Mouse (Mus musculus): ENCODE data around the gene Golga4.
A peak's percentile ranks its signal among the peaks of the same experiment; 100 is the strongest.
"Not testable (repeated sequence)": the region's sequence is repeated elsewhere in the genome, so short reads cannot be mapped to it uniquely, and the experiment has no call there.

Gene Golga4

DNA sequence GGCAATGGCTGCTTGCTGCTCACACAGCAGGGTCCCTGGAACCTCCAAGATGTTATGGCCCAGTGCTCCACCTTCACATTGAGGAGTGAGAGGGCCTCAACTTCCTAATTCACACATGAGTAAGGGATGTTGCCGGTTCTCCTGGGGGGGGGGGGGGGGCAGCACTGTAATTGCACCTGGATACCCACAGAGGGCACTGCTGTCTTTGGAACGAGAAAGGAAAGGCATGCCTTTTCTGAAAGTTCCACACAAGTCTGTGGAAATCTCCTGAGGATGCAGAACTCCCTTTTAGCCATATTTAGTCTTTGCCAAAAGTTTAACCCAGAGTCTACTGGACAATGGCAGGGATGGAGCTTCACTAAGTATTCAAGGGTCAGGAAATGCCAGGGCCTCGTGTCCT is 83.2 kb downstream of the Golga4 start:
- DNase-seq (ENCODE audit: low spot score), result peak; percentile 59

- DNase-seq (ENCODE audit: low spot score), result no peak
Measured at GRCm38 (mm10) chr9:118590230-118590629, 84.2 kb downstream of the Golga4 start.

DNA sequence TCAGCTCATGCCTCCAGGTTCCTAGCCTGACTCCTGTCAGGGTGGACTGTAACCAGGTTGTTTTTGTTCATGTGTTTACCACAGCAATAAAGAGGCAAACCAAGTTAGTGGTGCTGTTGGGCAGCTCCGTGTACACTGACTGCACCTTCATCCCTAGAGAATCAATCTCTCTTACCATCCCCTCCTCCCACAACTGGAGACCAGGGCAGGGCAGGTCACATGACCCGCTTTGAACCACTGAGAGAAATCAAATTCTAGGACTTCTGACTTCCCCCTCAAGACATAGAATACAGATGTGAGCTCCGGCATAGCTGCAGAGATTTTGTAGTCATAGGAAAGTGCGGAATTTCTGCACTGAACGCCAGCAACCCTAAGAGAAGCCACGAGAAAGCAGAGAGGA is 85.6 kb downstream of the Golga4 start:
- DNase-seq (ENCODE audit: low spot score), result no peak

DNA sequence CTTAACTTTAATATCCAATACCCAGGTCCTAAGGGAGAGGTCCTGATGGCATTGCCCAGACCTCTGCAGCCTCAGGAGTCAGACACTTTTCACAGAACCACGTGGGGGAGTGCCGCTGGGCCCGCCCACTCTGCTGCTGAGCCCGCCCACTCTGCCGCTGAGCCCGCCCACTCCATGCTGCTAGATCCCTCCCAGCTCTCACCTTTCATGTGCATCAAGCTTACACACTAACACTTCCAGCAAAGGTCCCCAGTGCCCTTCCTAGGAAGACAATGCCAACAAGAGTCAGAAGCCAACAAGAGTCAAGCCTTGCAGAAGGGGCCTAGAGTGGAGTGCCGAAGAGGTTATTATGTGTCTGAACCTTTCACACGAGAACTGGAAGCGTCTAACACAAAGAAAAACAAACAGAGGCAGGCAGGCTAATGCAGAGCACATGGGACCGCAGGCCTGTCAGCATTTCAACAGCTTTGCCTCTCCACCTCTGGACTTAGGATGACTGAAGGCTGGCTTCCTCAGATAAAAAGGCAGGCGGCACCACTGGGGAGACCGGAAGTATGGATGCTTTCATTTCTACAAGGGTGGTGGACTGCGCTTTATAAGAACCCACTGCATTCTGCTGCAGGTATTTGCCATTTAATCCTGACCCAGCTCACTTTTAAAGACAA is 86.7 kb downstream of the Golga4 start:
- DNase-seq (ENCODE audit: low spot score), result peak; percentile 86

DNA sequence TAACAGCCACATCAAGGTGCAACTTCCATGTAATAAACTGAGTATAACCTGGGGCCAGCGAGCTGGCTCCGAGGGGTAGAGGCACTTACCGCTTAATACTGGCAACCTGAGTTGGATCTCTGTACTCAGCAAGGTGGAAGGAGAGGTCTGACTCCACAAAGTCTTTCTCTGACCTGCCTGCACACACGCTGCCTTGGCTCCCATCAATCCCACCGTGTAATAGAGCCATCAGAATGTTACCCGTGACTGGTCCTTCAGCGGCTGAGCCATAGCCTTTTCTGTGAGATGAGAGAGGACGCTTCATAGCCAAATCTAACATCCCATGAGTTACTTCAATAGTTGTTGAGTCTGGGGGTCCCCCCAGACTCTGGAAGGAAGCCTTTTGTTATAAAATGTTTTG is 87.4 kb downstream of the Golga4 start:
- no peak for DNase-seq (ENCODE audit: low spot score)

DNA sequence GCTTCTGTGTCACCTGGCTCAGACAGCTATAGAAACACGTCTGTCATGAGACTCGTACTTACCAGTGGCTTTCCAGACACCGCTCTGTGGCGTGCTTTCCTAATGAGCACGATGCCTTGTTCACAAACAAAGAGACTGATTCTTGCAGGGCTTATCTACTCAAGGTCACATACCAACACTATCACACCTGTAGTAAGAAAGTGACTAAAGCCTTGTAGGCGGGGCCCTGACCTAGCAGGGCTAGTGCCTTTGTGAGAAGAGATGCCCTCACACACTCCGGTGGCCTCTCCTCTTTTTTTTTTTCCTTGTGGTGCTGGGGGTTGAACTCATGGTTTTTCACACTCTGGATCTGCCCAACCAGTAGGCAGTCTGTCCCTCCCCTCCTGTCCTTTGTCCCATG is 90.7 kb downstream of the Golga4 start:
- no peak for DNase-seq (ENCODE audit: low spot score)

DNA sequence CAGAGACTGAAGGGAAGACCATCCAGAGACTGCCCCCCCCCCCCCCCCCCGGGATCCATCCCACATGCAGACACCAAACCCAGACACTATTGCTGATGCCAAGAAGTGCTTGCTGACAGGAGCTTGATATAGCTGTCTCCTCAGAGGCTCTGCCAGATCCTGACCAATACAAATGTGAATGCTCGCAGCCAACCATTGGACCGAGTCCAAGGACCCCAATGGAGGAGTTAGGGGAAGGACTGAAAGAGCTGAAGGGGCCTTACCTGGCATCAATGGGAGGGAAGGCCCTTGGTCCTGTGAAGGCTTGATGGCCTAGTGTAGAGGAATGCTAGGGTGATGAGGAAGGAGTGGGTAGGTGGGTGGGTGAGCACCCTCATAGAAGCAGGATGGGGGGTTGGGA is 94.3 kb downstream of the Golga4 start:
- DNase-seq (ENCODE audit: low spot score), result not testable (repeated sequence)

- no peak for DNase-seq (ENCODE audit: low spot score)
Measured at GRCm38 (mm10) chr9:118602576-118602975, 96.5 kb downstream of the Golga4 start.

DNA sequence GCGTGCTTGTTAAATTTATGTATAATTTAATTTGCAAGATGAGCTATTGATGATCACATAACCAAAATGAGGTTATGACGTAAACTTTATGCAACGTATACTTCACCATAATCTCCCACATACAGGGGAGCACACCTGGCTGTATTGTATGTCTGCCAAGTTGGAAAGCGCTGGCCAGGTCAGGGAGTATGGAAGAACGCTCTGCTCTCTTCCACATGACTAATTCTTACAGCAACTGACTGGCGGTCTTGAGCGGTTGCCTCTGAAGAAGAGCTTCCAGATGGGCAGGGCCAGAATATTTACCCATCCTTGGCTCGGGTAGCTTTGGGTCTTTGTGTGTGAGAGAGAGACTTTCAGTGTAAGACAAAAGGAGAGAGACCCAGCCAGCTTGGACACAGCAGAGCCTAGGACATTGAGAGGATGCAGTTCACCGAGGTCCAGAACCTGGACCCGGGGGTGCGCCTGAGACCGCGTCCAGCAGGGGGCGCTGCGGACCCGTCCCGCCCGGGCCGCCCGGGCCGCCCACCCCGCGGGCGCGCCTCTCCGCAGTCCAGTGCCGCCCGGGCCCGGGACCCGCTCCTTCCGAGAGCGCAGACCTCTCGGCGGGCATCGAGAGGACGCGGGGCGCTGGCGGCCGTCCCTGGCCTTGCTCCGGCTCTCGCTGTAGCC is 100.2 kb downstream of the Golga4 start, which contains the start of gene Itga9:
Itga9 (plus strand) TSS at position 543 of the 669 bp plus-strand sequence.
- peak; percentile 80 for DNase-seq (ENCODE audit: low spot score)

- peak; percentile 43 for DNase-seq (ENCODE audit: low spot score)
Measured at GRCm38 (mm10) chr9:118606817-118607371, 100.8 kb downstream of the Golga4 start.

- peak; percentile 73 for DNase-seq (ENCODE audit: low spot score)
Measured at GRCm38 (mm10) chr9:118607701-118608401, 101.8 kb downstream of the Golga4 start.

DNA sequence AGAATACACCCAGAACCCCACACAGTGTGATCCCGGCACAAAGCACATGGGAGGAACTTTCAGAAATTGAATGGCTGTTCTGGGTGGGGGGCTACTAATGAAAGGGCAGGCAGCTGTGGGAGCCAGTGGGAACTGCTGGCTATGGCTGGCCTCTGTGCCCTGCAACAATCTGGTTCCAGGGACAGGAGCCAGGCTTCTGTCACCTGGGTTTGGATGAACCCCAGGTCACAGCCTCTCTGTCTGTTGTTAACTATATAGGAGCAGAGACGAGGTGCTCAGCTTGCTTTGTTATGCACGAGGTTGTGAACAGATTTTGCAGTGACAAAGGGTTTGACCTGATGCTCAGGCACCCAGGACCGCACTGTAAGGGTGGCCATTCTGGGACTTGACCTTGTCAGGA is 102.5 kb downstream of the Golga4 start:
- DNase-seq (ENCODE audit: low spot score), result no peak

GRCm38 (mm10) chr9:118610060-118610459 is 104.0 kb downstream of the Golga4 start:
- DNase-seq (ENCODE audit: low spot score), result no peak

DNA sequence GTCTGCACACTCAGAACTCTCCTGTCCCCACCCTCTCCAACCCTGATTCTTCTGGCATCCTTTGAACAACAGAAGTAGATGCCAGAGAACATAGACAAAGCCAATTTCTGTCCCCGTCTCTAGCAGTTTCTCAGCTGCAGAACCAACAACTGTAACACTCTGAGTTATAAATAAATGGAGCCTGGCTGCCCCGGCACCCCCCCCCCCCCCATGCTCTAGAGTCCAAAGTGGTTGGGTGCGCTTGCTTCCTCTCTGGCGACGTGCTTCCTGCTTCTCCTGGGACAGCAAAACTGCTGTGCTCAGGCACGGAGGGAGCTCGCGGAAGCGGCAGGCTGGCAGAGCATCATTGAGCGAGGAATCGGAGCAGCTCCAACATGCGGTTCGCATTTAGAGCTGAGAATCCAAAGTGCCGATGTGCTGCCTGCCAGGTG is 105.1 kb downstream of the Golga4 start:
- no peak for DNase-seq (ENCODE audit: low spot score)

DNA sequence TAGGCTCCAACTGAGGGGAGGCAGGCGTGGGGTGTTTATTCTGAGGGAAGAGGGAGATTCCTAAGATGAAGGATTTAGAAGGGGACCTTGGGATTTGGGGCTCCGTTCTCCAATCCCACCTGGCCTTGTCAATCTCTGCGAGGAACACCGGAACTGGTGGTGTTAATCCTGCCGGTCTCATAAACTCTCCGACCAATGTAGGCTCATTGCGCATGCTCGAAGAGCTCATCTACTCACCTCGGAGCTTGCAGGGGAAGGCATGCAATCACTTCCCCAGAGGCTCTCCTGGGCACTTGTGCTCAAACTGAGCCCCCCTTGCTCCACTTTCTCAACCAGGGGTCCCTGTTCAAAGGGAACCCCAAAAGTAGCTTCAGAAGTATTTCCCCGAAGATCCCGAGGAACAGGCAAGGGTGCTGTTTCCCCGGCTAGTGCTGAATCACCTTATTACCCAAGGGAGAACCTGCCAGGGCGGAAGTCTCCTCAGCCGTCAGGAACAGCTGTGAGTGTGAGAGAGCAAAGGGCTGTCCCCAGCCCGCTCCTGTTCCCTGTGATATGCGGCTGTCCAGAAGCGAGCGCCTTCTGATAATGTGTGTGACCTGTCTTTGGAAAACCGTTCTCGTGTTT is 106.0 kb downstream of the Golga4 start:
- DNase-seq (ENCODE audit: low spot score), result no peak

GRCm38 (mm10) chr9:118617237-118617636 is 111.2 kb downstream of the Golga4 start:
- DNase-seq (ENCODE audit: low spot score), result no peak

DNA sequence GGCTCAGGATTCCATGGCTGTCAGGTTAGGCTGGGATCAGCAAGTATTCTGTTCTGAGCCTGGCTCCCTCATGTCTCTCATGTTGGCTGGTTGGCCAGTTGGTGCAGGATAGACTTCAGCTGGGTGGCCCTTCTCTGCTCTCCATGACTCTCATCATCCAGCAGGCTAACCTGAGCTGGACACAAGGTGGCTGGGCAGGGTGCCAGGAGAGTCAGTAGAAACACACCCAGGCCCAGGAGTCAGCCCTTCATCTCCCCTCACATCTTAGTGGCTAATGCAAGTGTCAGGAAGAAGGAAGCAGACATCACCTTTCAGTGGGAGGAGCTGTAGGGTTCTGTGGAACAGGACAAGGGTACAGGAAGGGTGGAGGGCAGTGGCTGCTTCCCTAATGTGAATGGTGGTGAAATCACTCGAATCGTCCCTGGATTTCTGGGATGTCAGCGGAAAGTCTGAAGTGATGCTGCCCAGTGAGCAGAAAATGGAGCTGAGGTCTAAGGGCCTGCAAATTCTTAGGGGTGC is 112.7 kb downstream of the Golga4 start:
- DNase-seq (ENCODE audit: low spot score), result no peak

DNA sequence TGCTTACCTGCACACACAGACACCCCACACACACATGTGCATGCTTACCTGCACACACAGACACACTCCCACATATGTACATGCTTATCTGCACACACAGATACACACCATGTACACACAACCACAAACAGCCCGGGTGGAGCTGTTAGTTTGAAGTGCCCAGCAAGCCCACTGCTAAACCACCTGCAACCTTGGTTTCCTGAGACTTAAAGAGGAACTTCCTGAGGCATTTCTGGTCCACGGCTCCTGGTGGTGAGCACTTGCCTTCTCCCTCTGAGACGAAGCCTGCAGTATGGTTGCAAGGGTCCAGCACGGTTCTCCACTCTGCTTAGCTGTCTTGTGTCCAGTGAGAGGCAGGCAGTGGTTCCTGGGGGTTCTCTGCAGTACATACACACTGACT is 114.7 kb downstream of the Golga4 start:
- DNase-seq (ENCODE audit: low spot score), result no peak

DNA sequence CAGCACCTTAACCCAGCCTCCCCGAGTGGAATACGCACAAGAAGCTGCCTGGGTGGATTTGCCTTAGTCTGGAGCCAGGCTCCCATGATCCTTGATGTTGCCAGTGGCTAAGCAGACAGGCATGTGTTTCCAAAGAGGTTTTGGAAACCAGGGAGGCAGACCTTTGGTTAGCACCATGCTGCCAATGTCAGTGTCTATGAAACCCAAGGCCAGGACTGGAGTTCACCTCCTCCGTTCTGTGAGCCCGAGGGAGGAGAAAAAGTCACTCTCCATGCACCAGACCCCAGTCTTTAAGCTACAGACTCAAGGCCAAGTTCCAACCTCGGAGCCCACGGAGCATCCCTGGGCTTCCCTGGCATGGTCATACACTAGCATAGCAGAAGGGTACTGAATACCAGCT is 115.6 kb downstream of the Golga4 start:
- no peak for DNase-seq (ENCODE audit: low spot score)

- no peak for DNase-seq (ENCODE audit: low spot score)
Measured at GRCm38 (mm10) chr9:118622376-118623166, 116.5 kb downstream of the Golga4 start.

DNA sequence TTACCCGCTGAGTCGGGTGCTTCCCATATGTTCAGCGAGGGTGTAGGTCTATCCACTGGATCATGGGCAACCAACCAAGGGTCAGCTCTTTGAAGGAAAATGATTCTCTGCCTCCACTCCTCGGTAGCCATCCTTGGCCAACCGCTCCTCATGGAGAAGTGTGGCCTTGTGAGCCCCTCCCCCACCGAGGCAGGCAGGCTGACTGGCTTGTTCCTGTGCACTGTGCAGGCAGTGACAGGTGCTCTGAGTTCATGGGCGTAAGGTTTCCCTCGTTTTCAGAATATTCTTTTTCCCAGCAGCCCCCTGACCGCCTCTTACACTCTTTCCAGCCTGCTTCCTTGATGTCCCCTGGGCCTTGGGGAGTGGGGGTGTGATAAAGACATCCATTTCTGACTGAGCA is 117.4 kb downstream of the Golga4 start:
- peak; percentile 55 for DNase-seq (ENCODE audit: low spot score)

Measured in embryo, embryonic 10 days (tissue).